Mouse (Mus musculus): Measurements from ENCODE around the gene Ctnna3.

DNA sequence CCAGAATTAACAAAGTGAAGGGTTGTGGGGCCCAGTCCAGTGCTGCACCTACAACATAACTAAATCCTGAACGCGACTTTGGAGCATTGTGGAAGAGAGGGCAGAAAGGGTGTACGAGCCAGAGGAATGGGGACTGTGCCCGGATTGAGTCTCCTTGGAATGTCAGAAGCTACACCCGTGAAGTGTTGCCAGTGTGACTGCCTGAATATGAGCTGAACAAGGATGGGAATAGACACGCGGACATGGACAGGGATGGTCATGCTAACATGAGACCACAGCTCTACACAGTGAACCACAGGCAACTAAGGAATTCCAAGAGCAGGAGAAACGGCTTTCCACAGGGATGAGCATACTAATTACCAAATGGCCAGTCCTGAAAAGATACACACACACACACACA, 2.2 kb downstream of the Ctnna3 start:
- TF ChIP-seq GATA1 (IDR thresholded peaks at IDR 0.05; ENCODE audit: borderline replicate concordance, low read length) (no peak), CTCF (IDR thresholded peaks at IDR 0.05; ENCODE audit: low read depth, low read length) (no peak), POLR2AphosphoS5 (IDR thresholded peaks at IDR 0.05; ENCODE audit: insufficient replicate concordance, low read depth, low read length) (no peak), TAL1 (conservative IDR thresholded peaks at IDR 0.05; ENCODE audit: low read depth, low read length) (no peak), GATA2 (IDR thresholded peaks at IDR 0.05; ENCODE audit: borderline replicate concordance, low read depth, low read length) (no peak)

Data from G1E (cell line).